Mouse (Mus musculus): ENCODE measurements at regions not wholly inside any gene's neighbourhood (a gene's known extent, or its start where the extent isn't known, plus 50 kb on each side); places are given as distances from the start of the nearest gene placed in this dataset.

DNA sequence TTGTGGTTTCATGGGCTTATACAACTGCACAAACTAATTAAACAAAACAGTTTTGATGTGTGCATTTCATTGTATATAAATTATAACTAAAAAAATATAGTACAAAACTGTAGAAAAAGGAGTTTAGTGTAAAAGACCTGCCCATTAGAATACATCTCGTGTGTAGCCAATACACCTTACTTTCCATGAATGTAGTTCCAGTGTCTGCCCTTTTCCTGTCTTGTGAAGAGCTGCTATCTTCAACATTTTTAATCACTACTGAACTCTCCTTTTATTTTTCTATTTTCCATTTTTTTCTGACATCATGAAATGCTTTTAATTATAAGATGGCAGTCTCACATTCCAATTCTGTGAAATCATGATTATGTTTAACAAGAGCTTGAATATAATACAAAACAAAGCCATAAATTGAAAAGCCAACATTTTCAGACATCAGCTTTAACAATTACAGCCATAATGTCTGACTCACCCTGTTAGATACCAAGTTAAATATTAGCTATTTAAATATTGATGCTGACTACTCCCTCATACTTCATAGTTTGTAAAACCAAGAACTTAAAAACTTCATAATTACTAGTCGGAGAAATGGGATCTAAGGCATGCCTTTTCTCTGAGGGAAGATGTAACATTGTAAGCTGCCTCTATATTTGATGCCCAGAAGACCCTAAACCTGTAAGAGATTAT is 163.6 kb upstream of the Sema3d start:
- no peak for ATAC-seq (replicated peaks; ENCODE audit: low FRiP score, poor library complexity, severe bottlenecking)

DNA sequence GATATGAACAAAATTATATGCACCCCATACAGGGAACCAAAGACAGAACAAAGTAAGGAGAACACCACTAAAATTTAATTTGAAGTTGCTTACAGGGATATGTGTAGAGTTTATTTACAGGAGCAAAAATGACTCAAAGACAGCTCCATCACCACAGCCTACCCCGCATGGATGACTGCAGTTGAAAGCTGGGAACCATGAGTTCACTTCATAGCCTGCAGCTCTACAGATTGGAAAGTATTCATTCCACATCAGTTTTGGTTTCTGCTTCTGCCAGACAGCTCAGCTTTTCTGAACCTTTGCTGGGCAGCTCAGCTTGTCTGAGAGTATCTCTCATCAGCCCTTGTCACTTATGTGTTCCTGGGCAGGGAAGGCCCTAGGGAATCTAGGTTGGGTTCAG is 160.6 kb upstream of the Sema3d start:
- no peak for ATAC-seq (replicated peaks; ENCODE audit: low FRiP score, poor library complexity, severe bottlenecking)

DNA sequence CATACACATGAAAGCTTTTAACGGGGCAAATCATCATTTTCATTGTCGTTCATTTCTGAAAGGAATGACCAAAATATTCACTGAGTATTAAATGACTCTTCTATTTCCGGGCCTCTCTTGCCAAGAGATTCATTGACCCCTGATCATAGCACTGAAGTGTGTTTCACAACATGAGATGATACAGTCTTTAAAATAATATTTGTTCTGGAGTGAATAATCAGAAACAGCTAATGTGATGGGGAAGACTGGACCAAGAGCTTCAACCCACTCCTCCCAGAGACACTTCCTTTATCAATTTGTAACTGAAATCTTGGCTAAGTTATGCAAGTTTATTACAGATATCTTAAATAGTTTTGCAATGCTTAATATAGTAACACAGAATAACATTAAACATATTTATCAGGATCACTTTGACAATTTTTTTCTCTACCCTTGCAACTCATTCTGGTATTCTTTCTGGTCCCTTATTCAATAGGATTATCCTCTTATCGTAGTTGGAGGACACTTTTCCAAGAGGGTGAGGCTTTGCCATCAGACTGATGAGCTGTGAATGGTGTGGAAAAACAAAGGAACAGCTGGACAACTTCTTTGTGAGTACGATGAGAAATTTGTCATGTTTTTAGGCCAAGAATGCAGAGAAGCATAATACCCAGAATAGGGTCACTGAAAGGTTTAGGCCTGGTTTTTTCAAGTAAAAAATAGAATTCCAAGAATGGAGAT is 149.6 kb upstream of the Sema3d start:
- ATAC-seq (replicated peaks; ENCODE audit: low FRiP score, poor library complexity, severe bottlenecking): no peak

DNA sequence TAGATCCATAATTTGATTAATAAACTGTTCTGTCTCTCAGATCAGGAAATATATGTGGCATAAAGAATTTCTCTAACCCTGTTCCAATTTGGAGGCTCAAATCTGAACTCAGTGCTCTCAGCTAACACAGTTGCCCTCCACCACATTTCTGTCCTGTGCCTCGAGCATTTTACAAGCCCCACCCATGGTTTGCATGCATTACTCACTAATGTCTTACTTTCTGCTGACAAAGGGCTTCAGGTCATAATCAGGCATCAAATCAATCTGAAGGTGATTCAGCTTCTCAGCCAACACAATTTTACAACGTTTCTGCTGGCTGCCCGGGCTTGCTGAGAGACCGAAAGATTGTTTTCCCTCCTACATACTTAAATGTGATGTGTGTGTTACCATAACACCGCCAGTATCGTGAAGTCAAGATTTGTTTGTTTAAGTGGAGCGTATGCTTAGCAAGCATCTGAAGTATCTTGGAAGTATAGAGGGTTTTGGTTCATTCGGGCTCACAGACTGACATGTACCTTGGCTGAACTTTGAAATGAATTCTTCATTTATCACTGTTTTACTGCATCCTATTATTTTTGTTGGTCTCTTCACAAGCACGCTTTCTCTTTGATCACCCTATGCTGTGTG is 139.9 kb upstream of the Sema3d start:
- ATAC-seq (replicated peaks; ENCODE audit: low FRiP score, poor library complexity, severe bottlenecking): no peak

- no peak for ATAC-seq (replicated peaks; ENCODE audit: low FRiP score, poor library complexity, severe bottlenecking)
Measured at GRCm38 (mm10) chr5:12293685-12294084, 89.5 kb upstream of the Sema3d start.

- no peak for ATAC-seq (replicated peaks; ENCODE audit: low FRiP score, poor library complexity, severe bottlenecking)
Measured at GRCm38 (mm10) chr5:12297331-12297730, 85.9 kb upstream of the Sema3d start.

DNA sequence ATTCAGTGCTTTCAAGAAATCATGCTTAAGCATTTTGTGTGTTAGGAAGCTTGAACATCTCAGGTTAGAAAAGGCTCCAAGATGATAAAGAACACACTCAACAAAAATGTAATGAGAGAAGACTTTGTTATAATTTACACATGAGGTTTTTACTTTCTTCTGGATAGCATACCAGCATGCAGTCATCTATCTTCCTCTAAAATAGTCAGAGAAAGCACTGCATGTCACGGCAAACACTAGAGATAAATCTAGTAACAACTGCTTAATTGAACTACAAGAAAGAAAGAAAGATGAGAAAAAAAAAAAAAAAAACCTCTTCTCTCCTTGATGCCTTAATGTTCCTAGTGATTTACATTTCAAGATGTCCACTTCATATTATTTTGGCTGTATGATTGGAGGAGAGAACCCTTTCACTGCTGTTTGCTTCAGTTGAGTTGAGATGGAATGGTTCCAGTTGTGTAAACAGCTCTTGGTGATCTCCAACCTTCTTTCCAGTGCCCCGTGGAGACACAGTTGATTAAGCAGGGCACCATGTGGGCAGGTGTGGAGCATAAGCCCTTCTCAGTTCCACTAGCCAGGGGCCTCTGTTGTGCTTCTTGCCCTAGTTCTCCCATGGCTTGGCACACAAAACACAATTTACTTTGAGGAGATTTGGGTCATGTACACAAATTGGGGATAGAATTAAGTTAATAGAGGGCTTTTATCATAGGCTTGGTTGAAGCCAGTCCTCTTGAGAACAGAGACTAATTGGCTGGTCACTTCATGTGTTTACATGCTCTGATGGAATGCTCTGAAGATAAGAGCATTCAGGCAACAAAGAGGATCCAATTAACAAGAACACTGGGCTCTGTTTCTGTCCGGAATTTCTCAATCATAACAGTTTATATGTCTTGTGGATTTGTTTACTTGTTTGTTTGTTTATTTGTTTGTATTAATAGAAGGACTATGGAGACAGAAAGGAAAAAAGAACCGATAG is 81.1 kb upstream of the Sema3d start:
- ATAC-seq (replicated peaks; ENCODE audit: low FRiP score, poor library complexity, severe bottlenecking): no peak

DNA sequence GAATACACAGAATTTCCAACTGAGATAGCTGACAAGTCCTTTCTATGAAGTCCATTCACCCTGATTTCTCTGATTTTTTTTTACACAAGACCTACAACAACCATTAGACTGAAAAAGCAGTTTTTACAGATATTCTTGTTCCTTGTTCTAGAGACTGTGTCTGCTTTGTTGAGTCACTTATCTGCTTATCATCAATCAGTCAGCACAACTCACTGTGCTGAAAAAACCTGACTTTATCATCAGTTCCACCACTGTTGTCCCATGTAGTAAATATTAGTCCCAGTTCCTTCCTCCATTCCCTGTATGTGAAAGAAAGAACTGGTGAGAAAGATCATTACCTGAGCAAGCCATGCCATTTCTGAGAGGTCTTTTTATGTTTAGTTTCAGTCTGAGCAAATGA is 73.8 kb upstream of the Sema3d start:
- no peak for ATAC-seq (replicated peaks; ENCODE audit: low FRiP score, poor library complexity, severe bottlenecking)

DNA sequence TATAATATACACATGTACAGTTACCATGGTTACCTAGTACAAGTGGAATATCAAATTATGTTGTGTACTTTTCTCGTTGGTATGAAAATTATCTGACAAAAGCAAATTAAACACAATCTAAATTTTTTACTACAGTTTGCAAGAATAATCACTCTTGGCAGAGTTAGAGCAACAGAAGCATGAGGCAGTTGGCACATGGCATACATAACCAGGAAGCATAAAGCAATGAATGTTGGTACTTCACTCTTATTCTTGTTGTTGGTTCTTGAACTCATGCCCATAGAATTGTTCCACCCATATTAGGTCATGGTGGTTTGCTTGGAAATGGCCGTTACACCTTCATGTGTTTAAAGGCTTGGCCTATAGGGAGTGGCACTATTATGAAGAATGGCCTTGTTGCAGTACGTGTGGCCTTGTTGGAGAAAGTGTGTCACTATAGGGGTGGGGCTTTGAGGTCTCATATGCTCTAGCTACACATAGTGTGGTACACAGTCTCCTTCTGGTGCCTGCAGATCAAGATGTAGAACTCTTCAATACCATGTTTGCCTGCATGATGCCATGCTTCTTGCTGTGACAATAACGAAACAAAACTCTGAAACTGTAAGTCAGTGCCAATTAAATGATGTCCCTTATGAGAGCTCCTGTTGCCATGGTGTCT is 50.4 kb upstream of the Sema3d start:
- ATAC-seq (replicated peaks; ENCODE audit: low FRiP score, poor library complexity, severe bottlenecking): no peak

All from erythroid progenitor cell, adult 5-6 weeks (primary cell).